Mouse (Mus musculus) heart, embryonic 11.5 days (tissue): ENCODE data around the gene Nup54. TPM values are rescaled to one million over a fixed set of nuclear protein-coding genes. Genes with fewer than 3 reads are reported as not detected.

ENCODE experiments used
- ATAC-seq: fragments of 200-750 bp; cut with Nextera tagmentation; replicated peaks from 2 replicates; pipeline ENCODE4 v1.8.0; 2017; ENCODE audit warnings: moderate library complexity; ENCODE audit not compliant: insufficient number of reproducible peaks, low FRiP score, low TSS enrichment
- H3K27ac ChIP-seq: fragments of 300-500 bp; sonication (generic); 2 replicates; pipeline ENCODE4 v1.5.1; 2014; ENCODE audit warnings: mild to moderate bottlenecking, low read depth, low read length
- H3K27me3 ChIP-seq: fragments of 300-500 bp; sonication (generic); 2 replicates; pipeline ENCODE4 v1.6.1; 2014; ENCODE audit warnings: mild to moderate bottlenecking, low read length, mixed read lengths; ENCODE audit not compliant: control insufficient read depth, insufficient read depth
- H3K36me3 ChIP-seq: fragments of 300-500 bp; sonication (generic); 2 replicates; pipeline ENCODE4 v1.6.1; 2014; ENCODE audit warnings: mild to moderate bottlenecking, low read length, moderate library complexity, mixed read lengths; ENCODE audit not compliant: control insufficient read depth, insufficient read depth
- H3K4me1 ChIP-seq: fragments of 300-500 bp; sonication (generic); 2 replicates; pipeline ENCODE4 v1.6.1; 2014; ENCODE audit warnings: low read length; ENCODE audit not compliant: control insufficient read depth, insufficient read depth
- H3K4me2 ChIP-seq: fragments of 300-500 bp; sonication (generic); 2 replicates; pipeline ENCODE4 v1.6.1; 2014; ENCODE audit warnings: mild to moderate bottlenecking, moderate library complexity
- H3K4me3 ChIP-seq: fragments of 300-500 bp; sonication (generic); 2 replicates; pipeline ENCODE4 v1.5.1; 2014; ENCODE audit warnings: low read depth, low read length
- H3K9ac ChIP-seq: fragments of 300-500 bp; sonication (generic); 2 replicates; pipeline ENCODE4 v1.6.1; 2014; ENCODE audit warnings: mild to moderate bottlenecking, low read depth, low read length, moderate library complexity
- H3K9me3 ChIP-seq: fragments of 300-500 bp; sonication (generic); replicated peaks from 2 replicates; pipeline ENCODE4 v1.6.1; 2016; ENCODE audit warnings: low read length; ENCODE audit not compliant: control insufficient read depth
- whole genome bisulfite sequencing: fragments of 180-500 bp; shearing (Covaris S2); extraction: QIAGEN DNeasy Blood & Tissue Kit; methylation state at CpG from one replicate; pipeline ENCODE4 v1.1.7; 2014; ENCODE audit not compliant: insufficient replicate concordance; 5-methylcytosine and 5-hydroxymethylcytosine counted together
- polyA plus RNA-seq: library from polyadenylated mRNA; unstranded; fragments of >200 nt; fragmentation: Nextera tagmentation; extraction: Ambion mirVana; gene quantifications from 2 replicates; pipeline ENCODE4 v1.2.1, GENCODE M21; 2014

The Nup54 gene
- 45.7 and 50.7 TPM in 2 replicates for polyA plus RNA-seq

GRCm38 (mm10) chr5:92435025-92435584 is at the start of gene Nup54:
Gene Nup54 (minus strand): TSS chr5:92435219.
- Histone ChIP-seq H3K4me3 (peak within 1 kb of the TSS; percentile 95), H3K9me3 (no peaks in the 10 kb centered on the region), H3K27me3 (no peaks in the 10 kb centered on the region), H3K27ac (peak within 1 kb of the TSS; percentile 85), H3K36me3 (no peaks in the 10 kb centered on the region), H3K4me1 (no peaks in the 10 kb centered on the region), H3K9ac (peak within 1 kb of the TSS; percentile 98), H3K4me2 (peak within 1 kb of the TSS; percentile 89)
- peak; percentile 98 for ATAC-seq
- WGBS = 1% methylated on average over 34 of the region's 34 CpGs

- Histone ChIP-seq H3K4me3 (no peak overlapping the region), H3K27me3 (no peaks in the 10 kb centered on the region), H3K36me3 (no peaks in the 10 kb centered on the region), H3K4me2 (no peak overlapping the region), H3K9ac (no peak overlapping the region), H3K4me1 (0 out of 2 replicates have a peak, but pooled peaks cover 2% of the 10 kb centered on the region), H3K27ac (no peak overlapping the region), H3K9me3 (no peaks in the 10 kb centered on the region)
- no peak for ATAC-seq
- WGBS = 78% methylated on average over 5 of the region's 5 CpGs
These were observed 37.8 kb upstream of the Nup54 start for GRCm38 (mm10) chr5:92472863-92473262.

GRCm38 (mm10) chr5:92471531-92471930 is 36.5 kb upstream of the Nup54 start:
- H3K9me3 ChIP-seq = no peaks in the 10 kb centered on the region
- no peaks in the 10 kb centered on the region for H3K27me3 ChIP-seq
- H3K4me3 ChIP-seq = no peak overlapping the region
- no peak overlapping the region for H3K4me2 ChIP-seq
- H3K27ac ChIP-seq = no peak overlapping the region
- H3K4me1 ChIP-seq = 0 out of 2 replicates have a peak, but pooled peaks cover 5% of the 10 kb centered on the region
- ATAC-seq = no peak
- no peaks in the 10 kb centered on the region for H3K36me3 ChIP-seq
- WGBS = 85% methylated on average over 4 of the region's 4 CpGs
- no peak overlapping the region for H3K9ac ChIP-seq

GRCm38 (mm10) chr5:92469201-92470130 is 34.4 kb upstream of the Nup54 start:
- WGBS = 65% methylated on average over 18 of the region's 18 CpGs
- Histone ChIP-seq H3K4me3 (no peak overlapping the region), H3K9ac (no peak overlapping the region), H3K27me3 (no peaks in the 10 kb centered on the region), H3K4me2 (peak overlapping the region; percentile 2), H3K27ac (peak overlapping the region; percentile 54; the same call in 1 of the 2 replicates), H3K9me3 (no peaks in the 10 kb centered on the region), H3K36me3 (no peaks in the 10 kb centered on the region), H3K4me1 (0 out of 2 replicates have a peak, but pooled peaks cover 5% of the 10 kb centered on the region)
- ATAC-seq = 0 out of 2 replicates have a peak, but pooled peaks have one; percentile 11

GRCm38 (mm10) chr5:92468234-92468633 is 33.2 kb upstream of the Nup54 start:
- WGBS = 72% methylated on average over 6 of the region's 6 CpGs
- no peak for ATAC-seq
- H3K9me3 ChIP-seq = no peaks in the 10 kb centered on the region
- H3K27ac ChIP-seq = no peak overlapping the region
- 0 out of 2 replicates have a peak, but pooled peaks cover 5% of the 10 kb centered on the region for H3K4me1 ChIP-seq
- H3K27me3 ChIP-seq = no peaks in the 10 kb centered on the region
- H3K4me3 ChIP-seq = no peak overlapping the region
- no peak overlapping the region for H3K4me2 ChIP-seq
- H3K9ac ChIP-seq = no peak overlapping the region
- no peaks in the 10 kb centered on the region for H3K36me3 ChIP-seq

- no peak for ATAC-seq
- Histone ChIP-seq H3K4me2 (no peak overlapping the region), H3K27me3 (no peaks in the 10 kb centered on the region), H3K27ac (no peak overlapping the region), H3K4me1 (0 out of 2 replicates have a peak, but pooled peaks cover 5% of the 10 kb centered on the region), H3K4me3 (no peak overlapping the region), H3K9ac (no peak overlapping the region), H3K9me3 (no peaks in the 10 kb centered on the region), H3K36me3 (no peaks in the 10 kb centered on the region)
- 61% methylated on average over 8 of the region's 8 CpGs for WGBS
These were observed 32.2 kb upstream of the Nup54 start for GRCm38 (mm10) chr5:92467102-92467766.

- Histone ChIP-seq H3K9me3 (no peaks in the 10 kb centered on the region), H3K27me3 (no peaks in the 10 kb centered on the region), H3K9ac (no peak overlapping the region), H3K4me1 (0 out of 2 replicates have a peak, but pooled peaks cover 5% of the 10 kb centered on the region), H3K4me2 (no peak overlapping the region), H3K36me3 (no peaks in the 10 kb centered on the region), H3K27ac (no peak overlapping the region), H3K4me3 (no peak overlapping the region)
- no peak for ATAC-seq
- WGBS = 86% methylated on average over 5 of the region's 5 CpGs
These were observed 30.5 kb upstream of the Nup54 start for GRCm38 (mm10) chr5:92465511-92465910.

GRCm38 (mm10) chr5:92461321-92461720 is 26.3 kb upstream of the Nup54 start:
- ATAC-seq = no peak
- Histone ChIP-seq H3K4me2 (no peak overlapping the region), H3K9ac (no peak overlapping the region), H3K27ac (no peak overlapping the region), H3K9me3 (no peaks in the 10 kb centered on the region), H3K27me3 (no peaks in the 10 kb centered on the region), H3K4me3 (no peak overlapping the region), H3K36me3 (no peaks in the 10 kb centered on the region), H3K4me1 (peaks cover under 1% of the 10 kb centered on the region; the same call in 1 of the 2 replicates)
- 20% methylated on average over 5 of the region's 5 CpGs for WGBS
